Mouse (Mus musculus): ENCODE measurements around the gene Atox1. TPM values are rescaled to one million over a fixed set of nuclear protein-coding genes. Genes with fewer than 3 reads are reported as not detected.
"Not testable (repeated sequence)": the region's sequence is repeated elsewhere in the genome, so short reads cannot be mapped to it uniquely, and the experiment has no call there.

Atox1 gene
- total RNA-seq, 2 experiments from 2014 or later: 92.8 to 211 TPM

GRCm38 (mm10) chr11:55453640-55454039 lies 7.4 kb downstream of the Atox1 start:
- ATAC-seq (ENCODE audit: poor library complexity, severe bottlenecking): peak; percentile 86

GRCm38 (mm10) chr11:55450311-55450710 lies 10.7 kb downstream of the Atox1 start:
- no peak for ATAC-seq (ENCODE audit: poor library complexity, severe bottlenecking)

GRCm38 (mm10) chr11:55449531-55449930 lies 11.5 kb downstream of the Atox1 start:
- no peak for ATAC-seq (ENCODE audit: poor library complexity, severe bottlenecking)

GRCm38 (mm10) chr11:55446579-55446978 lies 14.5 kb downstream of the Atox1 start:
- ATAC-seq (ENCODE audit: poor library complexity, severe bottlenecking): peak; percentile 90

DNA sequence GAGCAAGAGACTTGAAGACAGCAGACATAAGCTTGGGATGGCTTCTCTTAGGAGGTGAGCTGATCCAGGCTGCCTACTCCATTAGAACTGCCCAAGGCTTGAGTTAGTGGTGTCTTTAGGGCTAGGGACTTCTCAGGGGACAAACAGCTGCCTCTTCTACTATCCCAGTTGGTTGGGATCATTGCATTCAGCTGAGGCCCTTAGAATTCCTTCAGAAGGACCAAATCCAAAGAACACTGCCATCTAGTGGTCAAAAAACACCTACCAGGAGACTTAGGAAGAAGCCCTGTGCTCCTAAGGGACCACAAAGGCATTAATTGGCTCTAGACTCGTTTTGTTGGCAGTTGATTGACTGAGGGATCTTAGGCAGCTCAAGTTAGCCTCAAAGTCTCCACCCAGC lies 16.3 kb downstream of the Atox1 start:
- ATAC-seq (ENCODE audit: poor library complexity, severe bottlenecking): no peak

DNA sequence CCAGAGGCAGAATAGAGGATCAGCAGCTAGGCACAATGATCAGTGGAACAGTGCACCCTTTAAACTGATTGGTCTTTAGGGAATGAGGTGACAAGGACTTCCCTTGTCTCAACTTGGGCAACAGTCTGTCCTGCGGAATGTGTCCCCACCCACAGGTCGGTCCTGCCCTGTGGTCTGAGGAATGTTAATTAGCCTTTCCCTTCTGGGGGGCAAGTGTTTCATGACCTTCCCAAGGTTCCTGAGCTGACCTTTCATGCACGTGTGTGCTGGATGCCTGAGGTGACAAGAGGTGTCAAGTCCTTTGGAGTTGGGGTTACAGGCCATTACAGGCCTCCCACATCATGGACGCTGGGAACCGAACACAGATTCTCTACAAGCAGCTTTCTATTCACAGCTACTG lies 21.3 kb downstream of the Atox1 start:
- ATAC-seq (ENCODE audit: poor library complexity, severe bottlenecking): no peak

GRCm38 (mm10) chr11:55438031-55438430 lies 23.0 kb downstream of the Atox1 start:
- ATAC-seq (ENCODE audit: poor library complexity, severe bottlenecking): no peak

- ATAC-seq (ENCODE audit: poor library complexity, severe bottlenecking): no peak
Measured at GRCm38 (mm10) chr11:55436089-55436488, 24.9 kb downstream of the Atox1 start.

- peak; percentile 82 for ATAC-seq (ENCODE audit: poor library complexity, severe bottlenecking)
Measured at GRCm38 (mm10) chr11:55432981-55433380, 28.1 kb downstream of the Atox1 start.

DNA sequence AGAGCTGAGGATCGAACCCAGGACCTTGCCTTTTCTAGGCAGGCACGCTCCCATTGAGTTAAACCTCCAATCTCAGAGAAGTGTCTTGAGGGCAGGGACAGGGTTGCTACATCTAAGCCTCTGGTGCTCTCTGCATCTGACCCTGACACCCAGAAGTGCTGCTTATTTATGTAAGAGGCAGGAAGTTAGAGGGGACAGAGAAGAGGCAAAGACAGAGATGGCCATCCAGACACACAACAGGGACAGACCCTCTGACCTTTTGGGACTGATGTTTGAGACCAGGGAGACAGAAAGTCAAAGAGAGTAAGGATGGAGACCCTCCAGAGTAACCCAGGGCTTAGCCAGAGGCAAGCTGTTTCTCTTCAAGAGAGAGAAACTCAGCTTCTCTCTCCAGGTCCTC lies 31.1 kb downstream of the Atox1 start:
- ATAC-seq (ENCODE audit: poor library complexity, severe bottlenecking): no peak

DNA sequence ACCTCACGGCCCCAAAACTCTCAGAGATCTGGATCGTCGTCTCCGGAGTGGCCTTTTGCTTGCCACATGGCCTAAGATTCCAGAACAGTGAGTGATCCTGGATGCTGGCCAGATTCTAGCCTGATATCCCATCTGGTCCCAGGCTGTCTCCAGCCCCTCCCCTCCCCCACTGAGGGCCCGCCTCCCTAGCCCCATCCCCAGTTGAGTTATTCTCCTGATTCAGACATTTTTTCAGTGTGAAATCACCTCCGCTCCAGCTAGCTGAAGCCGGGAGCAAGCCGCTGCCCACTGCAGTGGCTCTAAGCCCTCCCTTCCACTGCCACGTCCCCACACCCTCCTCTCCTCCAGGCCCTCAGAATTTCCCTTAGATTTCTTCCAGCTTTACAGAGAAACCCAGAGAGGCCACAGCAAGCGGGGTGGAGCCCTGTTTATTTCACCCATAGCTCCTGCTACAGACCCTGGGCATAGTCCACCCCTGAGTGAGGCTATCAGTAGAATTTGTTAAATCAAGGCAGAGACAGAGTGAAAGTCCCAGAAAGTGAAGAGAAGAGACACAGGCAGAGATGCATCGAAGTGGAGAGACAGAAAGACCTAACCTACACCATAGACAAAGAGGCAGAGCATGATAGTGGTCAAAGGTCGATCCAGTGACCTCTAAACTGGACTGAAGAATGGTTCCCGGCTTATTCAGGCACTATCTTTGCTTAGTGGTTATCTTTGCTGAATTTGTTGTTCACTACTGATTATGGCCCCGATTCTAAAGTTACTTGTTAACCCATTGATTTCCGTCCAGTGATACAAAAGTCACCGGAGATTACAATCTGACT lies 32.6 kb downstream of the Atox1 start:
- no peak for ATAC-seq (ENCODE audit: poor library complexity, severe bottlenecking)

DNA sequence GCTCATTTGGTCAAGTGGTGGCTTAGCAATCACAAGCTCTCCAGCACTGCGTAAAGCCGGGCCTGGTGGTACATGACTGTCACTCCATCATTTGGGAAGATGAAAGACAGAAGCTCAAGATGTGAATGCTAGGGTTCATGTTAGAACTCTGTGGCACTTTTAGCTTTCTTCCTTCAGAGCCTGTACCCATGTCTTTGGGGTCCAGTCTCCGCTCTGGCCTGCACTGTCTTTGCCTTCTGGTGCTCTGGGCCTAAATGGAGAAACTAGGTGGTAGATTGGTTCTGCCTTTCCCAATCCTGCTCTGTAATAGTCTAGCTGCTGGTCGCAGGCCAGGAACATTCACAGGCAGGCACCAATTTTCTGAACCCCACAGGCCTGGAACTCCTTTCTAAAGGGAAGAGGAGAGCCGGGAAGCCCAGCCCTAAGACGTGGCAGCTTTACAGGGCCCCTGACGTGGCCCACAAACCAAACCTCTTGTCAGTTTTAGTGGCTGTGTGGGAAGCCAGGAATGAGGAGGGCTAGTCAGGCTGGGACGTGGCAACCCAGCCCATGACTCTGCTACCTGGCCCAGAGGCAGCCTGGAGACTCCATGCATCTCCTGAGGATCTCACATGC lies 36.2 kb downstream of the Atox1 start:
- no peak for ATAC-seq (ENCODE audit: poor library complexity, severe bottlenecking)

GRCm38 (mm10) chr11:55423756-55424155 lies 37.3 kb downstream of the Atox1 start:
- ATAC-seq (ENCODE audit: poor library complexity, severe bottlenecking): no peak

GRCm38 (mm10) chr11:55422978-55423377 lies 38.1 kb downstream of the Atox1 start, which contains the start of gene Sparc:
Sparc (minus strand) TSS chr11:55423183.
- ATAC-seq (ENCODE audit: poor library complexity, severe bottlenecking): peak; percentile 87

GRCm38 (mm10) chr11:55419678-55420307 lies 41.2 kb downstream of the Atox1 start:
- ATAC-seq (ENCODE audit: poor library complexity, severe bottlenecking): no peak

DNA sequence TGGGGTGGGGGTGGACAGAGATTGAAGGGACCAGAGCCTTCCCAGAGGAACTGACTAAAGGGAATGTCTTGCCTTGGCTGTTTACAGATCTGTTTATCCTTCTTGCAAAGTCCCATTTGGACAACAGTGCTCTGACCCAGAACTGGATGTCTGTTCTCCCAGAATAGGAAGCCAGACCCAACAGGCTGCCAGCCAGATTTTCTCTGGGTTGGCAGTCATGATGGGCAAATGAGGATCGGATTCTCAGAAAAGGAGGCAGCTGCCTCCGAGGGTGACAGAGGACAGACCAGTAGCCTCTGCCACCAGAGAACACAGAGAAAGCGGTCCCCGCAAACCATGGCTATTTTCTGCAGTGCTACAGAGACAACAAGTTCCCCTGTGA lies 41.8 kb downstream of the Atox1 start:
- ATAC-seq (ENCODE audit: poor library complexity, severe bottlenecking): no peak

DNA sequence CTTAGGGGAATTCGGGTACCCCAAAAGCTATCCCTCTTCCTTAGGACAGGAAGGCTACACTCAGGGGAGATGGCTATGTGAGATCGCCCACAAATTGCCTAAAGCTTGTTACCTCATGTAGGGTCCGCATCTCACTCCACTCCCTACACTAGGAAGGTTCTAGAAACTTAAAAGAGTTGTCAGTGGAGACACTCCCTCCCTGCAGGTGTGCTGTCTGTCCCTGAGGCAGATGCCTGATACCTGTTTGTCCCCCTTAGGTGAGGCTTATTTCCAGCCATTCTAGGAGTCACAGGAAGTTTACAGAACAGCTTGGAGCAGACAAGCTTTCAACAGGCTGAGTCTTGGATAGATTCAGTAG lies 42.4 kb downstream of the Atox1 start:
- ATAC-seq (ENCODE audit: poor library complexity, severe bottlenecking): no peak

DNA sequence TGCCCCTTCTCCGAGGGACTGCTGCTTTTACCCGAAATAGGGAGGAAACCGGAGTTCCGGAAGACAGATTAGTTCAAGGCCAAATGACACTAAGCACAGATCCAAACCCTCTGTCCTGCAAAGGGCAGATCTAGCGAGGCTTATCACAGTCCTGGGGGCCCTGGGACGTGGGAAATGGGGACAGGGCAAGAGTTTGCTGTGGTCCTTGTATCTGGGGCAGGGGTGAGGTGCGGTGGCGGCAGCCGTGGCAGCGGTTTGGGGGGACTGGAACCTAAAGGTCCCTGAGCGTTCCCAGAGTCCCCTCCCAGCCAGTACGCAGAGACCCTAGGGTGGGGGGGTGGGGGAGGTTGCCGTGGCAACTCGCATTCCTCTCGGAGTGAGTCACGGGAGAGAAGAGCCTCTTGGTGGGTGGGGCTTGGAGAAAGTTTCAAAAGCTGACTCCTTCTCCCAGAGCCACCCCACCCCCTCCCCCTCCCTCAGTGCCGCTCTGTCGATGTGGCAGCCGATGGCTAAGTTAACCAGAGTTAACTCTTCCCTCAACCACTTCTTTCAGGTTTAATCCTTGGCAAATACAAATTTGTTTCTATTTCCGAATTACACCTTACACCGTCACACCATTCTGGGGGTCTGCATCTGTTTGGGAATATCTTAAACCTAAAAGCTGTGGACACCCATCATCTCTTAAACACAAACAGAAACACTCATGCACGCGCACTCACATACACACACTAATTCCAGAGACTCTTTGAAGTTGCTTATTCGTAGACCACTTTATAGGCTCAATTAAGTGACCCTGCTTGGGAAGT lies 42.9 kb downstream of the Atox1 start:
- ATAC-seq (ENCODE audit: poor library complexity, severe bottlenecking): no peak

DNA sequence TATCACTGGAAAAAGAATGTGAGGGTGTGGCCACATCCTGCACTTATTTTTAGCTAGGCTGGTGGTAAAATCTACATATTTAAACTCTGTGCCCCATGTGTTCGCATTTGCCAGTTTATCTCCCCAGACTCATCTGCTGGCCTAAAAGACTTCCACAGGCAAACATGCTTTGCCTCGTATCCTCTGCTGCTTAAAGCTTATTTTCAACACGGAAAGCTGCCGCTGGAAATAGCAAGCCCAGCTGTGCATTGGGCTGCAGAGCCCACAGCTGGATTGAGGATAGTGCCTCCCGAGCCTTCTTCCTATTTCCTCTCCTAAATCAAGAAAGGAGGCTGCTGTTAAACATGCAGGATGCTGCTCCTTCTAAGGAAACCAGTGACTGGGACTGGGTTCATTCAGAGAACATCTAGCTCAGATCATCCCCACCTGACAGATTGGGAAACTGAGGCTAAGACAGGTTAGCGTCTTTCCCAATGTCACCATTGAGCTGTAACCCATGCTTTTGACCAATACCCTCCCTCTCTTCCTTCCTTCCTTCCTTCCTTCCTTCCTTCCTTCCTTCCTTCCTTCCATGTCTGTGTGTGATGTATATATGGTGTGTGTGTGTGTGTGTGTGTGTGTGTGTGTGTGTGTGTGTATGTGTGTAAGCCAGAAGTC lies 44.3 kb downstream of the Atox1 start:
- no peak for ATAC-seq (ENCODE audit: poor library complexity, severe bottlenecking)

GRCm38 (mm10) chr11:55415731-55416130 lies 45.3 kb downstream of the Atox1 start:
- not testable (repeated sequence) for ATAC-seq (ENCODE audit: poor library complexity, severe bottlenecking)

All from megakaryocyte, adult 5-6 weeks (primary cell).